Mouse (Mus musculus) skeletal muscle tissue, adult 2 months (tissue): ENCODE measurements around the gene Mtss1l.
A peak's percentile ranks its signal among the peaks of the same experiment; 100 is the strongest.

Experiments
- DNase-seq: peaks from one replicate; pipeline ENCODE4 v3.0.0-alpha.2; 2012; ENCODE audit warnings: low read depth, low spot score

Gene Mtss1l

GRCm38 (mm10) chr8:110738591-110739195 lies 17.4 kb downstream of the Mtss1l start:
- no peak for DNase-seq

- DNase-seq: no peak
Measured at GRCm38 (mm10) chr8:110740629-110741175, 19.4 kb downstream of the Mtss1l start.

DNA sequence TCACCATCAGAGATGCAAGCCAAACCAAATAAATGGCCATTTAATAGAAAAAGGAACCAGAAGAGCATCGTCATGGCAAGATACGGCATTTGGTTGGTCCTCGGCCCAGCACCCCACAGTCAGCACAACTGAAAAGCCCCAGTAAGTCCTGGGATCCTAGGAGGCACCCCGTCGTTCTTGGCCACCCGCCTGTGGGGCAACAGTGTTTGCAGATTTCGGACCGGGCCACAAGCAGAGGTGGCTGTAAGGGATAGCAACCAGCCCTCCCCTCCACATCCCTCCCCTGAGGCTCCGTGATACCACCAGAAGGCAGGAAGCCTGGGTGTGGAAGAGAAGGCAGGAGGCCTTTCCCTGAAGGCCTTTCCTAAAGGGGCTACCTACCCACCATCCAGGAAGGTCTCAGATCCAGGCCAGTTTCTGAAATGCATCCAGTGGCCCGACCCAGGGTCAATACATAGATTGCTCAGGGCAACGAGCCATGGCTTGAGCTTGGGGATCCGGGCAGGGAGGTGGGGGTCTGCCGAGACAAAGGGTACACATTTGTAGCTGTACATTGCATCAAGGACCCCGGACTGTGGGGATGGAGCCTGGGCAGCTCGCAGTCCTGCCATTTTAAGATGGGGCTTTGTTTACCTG lies 20.7 kb downstream of the Mtss1l start:
- no peak for DNase-seq

GRCm38 (mm10) chr8:110742452-110742818 lies 21.2 kb downstream of the Mtss1l start:
- DNase-seq: no peak

GRCm38 (mm10) chr8:110745162-110745561 lies 23.9 kb downstream of the Mtss1l start:
- DNase-seq: no peak

DNA sequence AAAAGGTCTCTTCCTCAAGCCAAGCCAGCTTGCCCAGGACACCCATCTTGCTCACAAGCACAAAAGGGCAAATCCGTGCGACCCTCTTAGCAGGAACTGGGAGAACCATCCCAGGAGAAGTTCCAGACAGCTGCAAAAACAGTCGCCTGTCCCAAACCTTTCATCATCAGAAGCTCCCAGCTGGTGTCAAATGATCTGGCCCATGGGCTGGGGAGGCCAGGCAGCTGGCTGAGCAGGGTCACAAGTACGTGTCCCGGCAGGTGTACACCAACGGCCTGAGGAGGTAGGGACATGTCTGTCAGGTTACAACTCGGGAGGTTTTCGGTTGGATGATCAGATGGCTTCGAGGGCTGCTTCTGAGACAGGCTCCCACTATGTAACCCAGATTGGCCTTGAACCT lies 25.4 kb downstream of the Mtss1l start:
- no peak for DNase-seq

DNA sequence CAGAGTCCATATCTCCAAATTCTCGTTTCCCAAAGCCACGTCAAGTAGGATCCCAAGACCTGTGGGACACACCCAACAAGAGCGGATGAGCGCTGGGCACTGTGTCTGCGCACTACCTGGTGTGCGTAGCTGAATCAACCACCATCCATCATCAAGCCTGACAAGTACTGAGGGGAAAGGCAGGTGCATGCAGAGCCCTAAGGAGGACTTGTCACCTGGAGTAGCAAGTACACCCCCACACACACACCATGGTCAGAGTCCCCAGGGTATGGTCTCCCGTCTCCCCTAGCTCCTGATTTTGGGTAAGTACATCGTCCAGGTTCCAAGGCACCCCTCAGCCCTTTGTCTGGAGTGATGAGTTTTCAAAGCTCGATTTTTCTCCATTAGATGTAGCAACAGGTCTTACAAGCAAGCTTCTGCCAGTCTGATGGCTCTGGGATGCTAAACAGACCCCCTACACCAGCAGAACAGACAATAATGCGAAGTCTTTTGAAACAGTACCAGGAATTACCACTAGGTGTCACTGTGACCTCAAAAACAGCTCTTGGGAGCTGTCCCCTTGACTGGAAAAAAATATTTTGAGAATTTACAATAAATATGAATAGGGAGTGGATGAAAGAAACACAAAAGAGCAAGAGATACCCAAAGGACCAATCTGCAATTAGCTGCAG lies 28.4 kb downstream of the Mtss1l start:
- DNase-seq: peak; percentile 52

DNA sequence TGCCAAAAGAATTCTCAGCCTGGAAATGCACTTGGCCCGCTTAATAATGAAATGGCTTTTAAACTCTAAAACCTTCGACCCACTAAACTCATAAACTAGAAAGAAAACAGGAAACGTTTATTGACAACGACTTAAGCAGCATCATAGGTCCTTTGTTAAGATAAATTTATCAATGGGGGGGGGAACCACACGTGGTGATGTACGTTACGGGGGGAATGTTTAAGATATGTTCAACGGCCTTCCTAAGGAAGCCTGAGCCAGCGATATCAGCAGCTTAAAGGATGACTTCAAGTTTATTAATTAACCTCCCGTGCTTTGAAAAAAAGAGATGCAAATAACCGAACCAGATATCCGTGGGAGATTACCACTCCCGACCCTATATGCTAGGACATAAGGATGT lies 29.0 kb downstream of the Mtss1l start:
- no peak for DNase-seq

GRCm38 (mm10) chr8:110751490-110751889 lies 30.2 kb downstream of the Mtss1l start:
- no peak for DNase-seq

DNA sequence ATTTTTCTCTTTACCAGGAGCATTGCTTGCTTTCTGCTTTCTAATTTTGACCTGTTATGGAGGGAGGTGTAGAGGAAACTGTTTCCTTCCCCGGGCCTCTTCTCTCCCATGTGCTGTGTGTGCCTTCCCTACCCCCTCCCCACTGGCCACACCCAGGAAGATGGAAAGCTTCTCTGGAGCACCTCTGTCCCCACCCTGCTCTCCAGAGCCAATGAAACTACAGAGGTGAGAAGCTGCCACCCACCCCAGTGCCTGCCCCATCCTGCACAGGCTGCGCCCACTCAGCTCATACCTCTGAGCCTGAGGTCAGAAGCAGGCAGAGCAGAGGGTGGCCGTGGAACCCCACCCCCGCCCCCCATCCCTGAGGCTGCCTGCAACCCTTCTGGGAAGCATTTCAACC lies 33.4 kb downstream of the Mtss1l start:
- no peak for DNase-seq

DNA sequence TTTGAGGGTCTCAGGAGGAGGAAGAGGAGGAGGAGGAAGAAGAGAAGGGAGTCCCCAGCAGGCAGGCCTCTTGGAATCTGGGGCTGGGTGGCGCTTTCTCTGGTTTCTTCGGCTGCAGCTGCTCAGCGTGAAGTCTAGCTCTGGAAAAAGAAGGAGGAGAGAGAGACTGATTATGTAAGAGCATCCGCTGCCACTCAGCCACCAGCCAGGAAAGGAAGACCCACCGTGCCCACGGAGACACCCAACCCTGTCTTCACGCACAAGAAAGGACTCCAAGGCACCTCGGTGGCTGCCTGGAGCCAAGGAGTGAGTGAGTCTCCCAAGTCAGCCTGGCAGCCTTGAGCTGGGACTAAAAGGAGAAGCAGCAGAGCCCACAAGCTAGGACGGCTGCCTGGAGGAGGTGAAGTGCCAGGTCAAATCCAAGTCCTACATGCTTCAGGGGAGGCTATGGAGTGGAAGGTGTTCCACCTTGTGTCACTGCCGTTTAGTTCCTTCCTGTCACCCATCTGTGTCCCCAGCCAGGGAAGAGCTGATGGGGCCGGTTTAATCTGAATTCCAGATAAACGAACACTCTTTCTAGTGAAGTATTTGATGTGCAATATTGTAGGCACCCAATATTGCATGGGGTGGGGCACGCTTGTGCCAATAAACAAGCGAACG lies 34.4 kb downstream of the Mtss1l start:
- DNase-seq: no peak

DNA sequence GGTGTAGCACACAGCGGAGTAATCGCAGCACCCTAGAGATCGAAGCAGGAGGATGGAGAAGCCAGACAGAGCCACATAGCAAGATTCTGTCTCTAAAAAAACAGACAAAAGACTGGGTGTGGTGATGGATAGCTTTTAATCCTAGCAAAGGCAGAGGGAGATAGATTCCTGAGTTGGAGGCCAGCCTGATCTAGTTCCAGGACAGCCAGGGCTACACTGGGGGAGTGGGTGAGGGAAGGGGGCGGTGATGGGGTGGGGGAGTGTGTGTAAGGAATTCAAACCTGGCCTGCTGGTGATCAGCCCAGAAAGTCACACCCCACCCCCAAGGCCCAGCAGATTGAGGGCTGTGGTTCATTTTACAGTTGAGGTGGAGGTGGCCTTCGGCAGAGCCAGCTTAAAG lies 34.9 kb downstream of the Mtss1l start:
- no peak for DNase-seq

DNA sequence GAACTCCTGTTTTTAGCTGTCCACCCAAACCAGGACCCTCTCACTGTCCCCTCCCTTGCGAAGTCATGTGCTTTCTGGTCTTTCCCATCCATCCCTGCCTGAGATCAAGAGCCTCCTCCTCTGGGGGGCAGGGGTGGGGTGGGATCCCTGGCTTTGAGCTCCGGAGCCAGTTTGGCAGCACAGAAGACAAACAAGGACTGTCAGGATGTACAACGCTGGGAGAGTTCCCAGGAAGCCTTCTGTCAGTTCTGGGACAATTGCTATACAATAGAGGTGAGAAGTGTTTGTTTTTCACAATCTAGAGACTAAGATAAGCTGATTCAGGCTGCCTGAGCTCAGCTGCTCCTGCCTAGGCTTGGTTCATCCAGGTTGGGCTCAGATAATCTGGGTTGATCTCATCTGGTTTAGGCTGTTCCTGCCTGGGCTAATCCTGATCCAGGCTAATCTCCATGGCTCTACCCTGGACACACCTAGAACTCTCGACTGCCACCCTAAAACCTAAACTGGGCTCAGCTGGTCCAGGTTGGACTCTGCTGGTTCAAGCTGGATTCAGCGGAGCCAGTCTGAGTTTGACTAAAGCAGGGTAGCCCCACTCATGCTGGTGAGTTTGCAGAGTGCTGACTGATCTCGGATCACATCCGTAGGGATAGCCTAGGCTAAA lies 39.1 kb downstream of the Mtss1l start:
- DNase-seq: no peak

DNA sequence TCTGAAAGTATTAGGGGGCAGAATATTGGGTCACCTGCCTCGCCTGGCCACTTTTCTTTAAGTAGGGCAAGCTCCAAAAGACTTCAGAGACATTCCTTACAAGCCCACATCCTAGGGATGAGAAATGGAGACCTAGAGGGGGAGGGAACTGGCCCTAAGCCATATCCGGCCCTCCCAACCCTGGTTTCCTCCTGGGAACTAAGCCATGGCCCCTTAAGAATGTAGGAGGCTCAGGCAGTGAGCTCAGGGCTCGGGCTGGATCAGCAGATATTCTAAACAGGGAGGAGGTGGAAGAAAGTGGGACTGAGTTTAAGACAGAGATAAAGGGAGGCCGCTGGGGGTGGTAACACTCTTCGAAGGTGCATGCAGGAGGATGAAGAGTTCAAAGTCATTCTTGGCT lies 39.9 kb downstream of the Mtss1l start:
- no peak for DNase-seq

DNA sequence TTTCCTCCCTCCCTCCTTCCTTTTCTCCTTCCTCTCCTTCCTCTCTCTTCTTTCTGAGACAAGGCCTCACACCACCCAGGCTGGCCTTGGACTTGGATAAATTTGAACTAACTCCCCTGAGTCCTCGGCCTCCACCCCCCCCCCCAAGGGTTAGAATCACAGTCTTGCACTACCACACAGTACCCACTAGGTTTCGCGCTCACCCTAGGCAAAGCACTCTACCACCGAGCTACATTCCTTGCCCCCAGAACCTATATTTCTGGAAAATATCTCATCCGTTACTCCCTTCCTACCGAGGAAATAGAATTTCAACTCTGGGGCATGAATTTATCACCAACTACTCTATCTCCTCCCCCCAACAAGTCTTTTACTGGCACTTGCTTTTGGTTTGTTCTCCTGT lies 40.7 kb downstream of the Mtss1l start:
- DNase-seq: no peak

- no peak for DNase-seq
Measured at GRCm38 (mm10) chr8:110764671-110765070, 43.4 kb downstream of the Mtss1l start.

DNA sequence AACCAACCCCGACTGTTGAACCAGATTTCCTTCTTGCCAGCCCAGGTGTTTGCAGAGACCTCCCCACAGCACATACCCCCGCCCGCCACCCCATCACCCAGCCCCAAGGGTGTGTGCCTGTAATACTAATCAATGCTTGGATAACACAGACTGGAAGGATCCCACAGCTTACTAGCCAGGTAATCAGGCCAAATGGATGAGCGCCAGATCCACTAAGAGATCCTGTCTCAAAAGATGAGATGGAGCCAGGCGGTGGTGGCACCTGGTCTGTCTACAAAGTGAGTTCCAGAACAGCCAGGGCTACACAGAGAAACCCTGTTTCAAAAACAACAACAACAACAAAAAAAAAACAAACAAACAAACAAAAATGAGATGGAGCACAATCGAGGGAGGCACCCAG lies 46.0 kb downstream of the Mtss1l start:
- no peak for DNase-seq

GRCm38 (mm10) chr8:110772452-110772851 lies 51.2 kb downstream of the Mtss1l start:
- no peak for DNase-seq

- DNase-seq: no peak
Measured at GRCm38 (mm10) chr8:110774047-110774446, 52.8 kb downstream of the Mtss1l start.

DNA sequence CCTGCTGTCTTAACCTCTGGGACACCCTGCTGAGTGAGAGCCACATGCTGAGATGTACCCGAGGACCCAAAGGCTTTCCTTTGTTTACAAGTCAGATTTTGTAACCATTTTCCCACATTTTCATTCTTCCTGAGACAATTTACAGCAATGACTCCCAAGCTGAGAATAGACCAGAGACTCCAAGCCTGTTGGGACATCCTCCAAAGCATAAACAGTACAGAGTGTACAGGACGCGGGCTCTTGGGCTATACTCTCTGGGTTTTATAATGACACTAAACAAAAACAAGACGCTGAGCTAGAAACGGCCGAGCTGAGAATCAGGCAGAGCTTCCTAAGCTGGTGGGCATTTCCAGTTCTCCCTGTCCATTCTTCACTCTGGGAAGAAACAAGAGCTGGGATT lies 53.4 kb downstream of the Mtss1l start:
- DNase-seq: no peak

GRCm38 (mm10) chr8:110775316-110775715 lies 54.0 kb downstream of the Mtss1l start:
- no peak for DNase-seq

- DNase-seq: no peak
Measured at GRCm38 (mm10) chr8:110775721-110776120, 54.4 kb downstream of the Mtss1l start.
